ENCODE assay signal across 8 mouse cellular contexts in genomic region chr12:69696746-69697145, GRCm38 (mm10). TPM values are rescaled to one million over a fixed set of nuclear protein-coding genes. Genes with fewer than 3 reads are reported as not detected.
A peak's percentile ranks its signal among the peaks of the same experiment; 100 is the strongest.
DNase-seq lines count a peak whose midpoint lies in the region; ATAC-seq and TF ChIP-seq lines count a peak whose summit lies in the region.

No protein-coding gene starts in this region.

- no peaks in the 10 kb centered on the region for H3K36me3 ChIP-seq in embryonic facial prominence, embryonic 11.5 days (replicated peaks; ENCODE audit: control insufficient read depth, insufficient read depth, low read depth, low read length)
- H3K36me3 ChIP-seq in embryonic facial prominence, embryonic 10.5 days (replicated peaks), result peaks cover 39% of the 10 kb centered on the region
- no peaks in the 10 kb centered on the region for H3K36me3 ChIP-seq in thymus, adult 2 months (ENCODE audit: control insufficient read depth, insufficient read depth, low read length)

- no peak overlapping the region for H3K4me2 ChIP-seq in embryonic facial prominence, embryonic 11.5 days (ENCODE audit: low read depth, low read length)

- no peak for ATAC-seq in embryonic facial prominence, embryonic 11.5 days (replicated peaks; ENCODE audit: insufficient number of reproducible peaks, low FRiP score, low TSS enrichment, low read depth)

- TF ChIP-seq POLR2A in lung, adult 2 months (IDR thresholded peaks at IDR 0.05; ENCODE audit: borderline replicate concordance, extremely low read depth, low read depth, low read length), result no peak
- no peak for TF ChIP-seq POLR2A in thymus, adult 2 months (IDR thresholded peaks at IDR 0.05; ENCODE audit: control insufficient read depth, extremely low read depth, insufficient read depth, low read length, poor library complexity)

- intact Hi-C loops in heart, postnatal 14 days (cut with DNase I), result loop anchor here (5.0 to 10.0 kb wide), 5 partner anchors 84 to 482 kb away; partner anchors contain the start of genes Arf6, Gm9887 and Vcpkmt

- no peaks in the 10 kb centered on the region for H3K4me1 ChIP-seq in embryonic facial prominence, embryonic 11.5 days (ENCODE audit: control insufficient read depth, insufficient read depth, low read length)
- 0 out of 2 replicates have a peak, but pooled peaks cover 3% of the 10 kb centered on the region for H3K4me1 ChIP-seq in embryonic facial prominence, embryonic 10.5 days
- no peaks in the 10 kb centered on the region for H3K4me1 ChIP-seq in lung, adult 2 months (ENCODE audit: control insufficient read depth, insufficient read depth, low read length)
- no peaks in the 10 kb centered on the region for H3K4me1 ChIP-seq in thymus, adult 2 months (replicated peaks; ENCODE audit: control insufficient read depth, insufficient read depth, low read length)

- peak; percentile 69 for DNase-seq in embryonic facial prominence, embryonic 11.5 days (ENCODE audit: low spot score)
- DNase-seq in embryonic facial prominence, embryonic 10.5 days (ENCODE audit: low spot score), result no peak
- peak; percentile 25 for DNase-seq in ovary, postnatal 14 days (ENCODE audit: low spot score)
- no peak for DNase-seq in ovary, postnatal 10 days (ENCODE audit: low spot score)
- DNase-seq in brain, adult 2 months (ENCODE audit: low read depth, low spot score), result peak; percentile 76
- DNase-seq in heart, postnatal 14 days, result peak; percentile 42 to 74
- no peak for DNase-seq in lung, adult 2 months
- peak; percentile 61 for DNase-seq in thymus, adult 2 months

- H3K27me3 ChIP-seq in embryonic facial prominence, embryonic 11.5 days (ENCODE audit: control insufficient read depth, insufficient read depth, low read length), result no peaks in the 10 kb centered on the region
- H3K27me3 ChIP-seq in embryonic facial prominence, embryonic 10.5 days (replicated peaks; ENCODE audit: low read depth, poor library complexity, severe bottlenecking), result no peaks in the 10 kb centered on the region
- H3K27me3 ChIP-seq in thymus, adult 2 months (ENCODE audit: control insufficient read depth, insufficient read depth, low read length), result no peaks in the 10 kb centered on the region

- H3K9me3 ChIP-seq in embryonic facial prominence, embryonic 11.5 days (replicated peaks; ENCODE audit: control insufficient read depth, low read length), result no peaks in the 10 kb centered on the region
- no peaks in the 10 kb centered on the region for H3K9me3 ChIP-seq in embryonic facial prominence, embryonic 10.5 days

- no peak overlapping the region for H3K9ac ChIP-seq in embryonic facial prominence, embryonic 11.5 days (replicated peaks; ENCODE audit: low read length)

- 73% methylated on average over 5 of the region's 5 CpGs for WGBS in embryonic facial prominence, embryonic 11.5 days
- WGBS in embryonic facial prominence, embryonic 10.5 days, result 79% methylated on average over 5 of the region's 5 CpGs
- 70% methylated on average over 5 of the region's 5 CpGs for WGBS in lung, adult 2 months
- 72% methylated on average over 5 of the region's 5 CpGs for WGBS in thymus, adult 2 months

- H3K27ac ChIP-seq in embryonic facial prominence, embryonic 11.5 days (replicated peaks; ENCODE audit: low read depth, low read length), result no peak overlapping the region
- H3K27ac ChIP-seq in embryonic facial prominence, embryonic 10.5 days (replicated peaks), result no peak overlapping the region
- no peak overlapping the region for H3K27ac ChIP-seq in thymus, adult 2 months (ENCODE audit: control insufficient read depth, insufficient read depth, low read length)

- no peak overlapping the region for H3K4me3 ChIP-seq in embryonic facial prominence, embryonic 11.5 days (ENCODE audit: low read depth, low read length)
- no peak overlapping the region for H3K4me3 ChIP-seq in embryonic facial prominence, embryonic 10.5 days
- H3K4me3 ChIP-seq in lung, adult 2 months (replicated peaks; ENCODE audit: extremely low read depth, low read depth, low read length), result no peak overlapping the region
- no peak overlapping the region for H3K4me3 ChIP-seq in thymus, adult 2 months (ENCODE audit: control insufficient read depth, insufficient read depth, low read length)

- TF ChIP-seq CTCF in lung, adult 2 months (IDR thresholded peaks at IDR 0.05; ENCODE audit: insufficient read depth, low read length), result peak; percentile 18; the same call in 1 of the 2 replicates
- TF ChIP-seq CTCF in thymus, adult 2 months (IDR thresholded peaks at IDR 0.05; ENCODE audit: borderline replicate concordance, control insufficient read depth, extremely low read depth, insufficient read depth, low read length, poor library complexity), result no peak

RNA-seq across cellular contexts. Expression of gene Sos2, which starts 15.1 kb away (rescaled TPM):
- 11.3 and 13.1 TPM in 2 replicates for polyA plus RNA-seq in embryonic facial prominence, embryonic 11.5 days (2014; fragmentation: Nextera tagmentation; extraction: Ambion mirVana)
- polyA plus RNA-seq in embryonic facial prominence, embryonic 10.5 days (2016; fragmentation: Nextera tagmentation; extraction: Ambion mirVana), result 8.6 and 9.7 TPM in 2 replicates
- total RNA-seq in heart, postnatal 14 days (2021), result 10 to 100 TPM; 30.4 to 35.3 TPM
- polyA plus RNA-seq in lung, adult 2 months (2012; rRNA removed), result 17.6 and 25.1 TPM in 2 replicates
- 17.8 and 18.0 TPM in 2 replicates for polyA plus RNA-seq in thymus, adult 2 months (2012; rRNA removed)

RNA-seq across cellular contexts. Expression of gene L2hgdh, which starts 27.9 kb away (rescaled TPM):
- 17.3 and 18.6 TPM in 2 replicates for polyA plus RNA-seq in embryonic facial prominence, embryonic 11.5 days (2014; fragmentation: Nextera tagmentation; extraction: Ambion mirVana)
- polyA plus RNA-seq in embryonic facial prominence, embryonic 10.5 days (2016; fragmentation: Nextera tagmentation; extraction: Ambion mirVana), result 20.5 and 20.9 TPM in 2 replicates
- 10 to 100 TPM; 30.0 to 30.2 TPM for total RNA-seq in heart, postnatal 14 days (2021)
- polyA plus RNA-seq in lung, adult 2 months (2012; rRNA removed), result 1.6 and 3.9 TPM in 2 replicates
- 4.0 and 5.0 TPM in 2 replicates for polyA plus RNA-seq in thymus, adult 2 months (2012; rRNA removed)

RNA-seq across cellular contexts. Expression of gene Atp5s, which starts 28.0 kb away (rescaled TPM):
- 23.3 and 24.1 TPM in 2 replicates for polyA plus RNA-seq in embryonic facial prominence, embryonic 11.5 days (2014; fragmentation: Nextera tagmentation; extraction: Ambion mirVana)
- 23.8 and 24.4 TPM in 2 replicates for polyA plus RNA-seq in embryonic facial prominence, embryonic 10.5 days (2016; fragmentation: Nextera tagmentation; extraction: Ambion mirVana)
- total RNA-seq in heart, postnatal 14 days (2021), result 10 to 100 TPM; 19.4 to 21.3 TPM
- 12.4 and 14.2 TPM in 2 replicates for polyA plus RNA-seq in lung, adult 2 months (2012; rRNA removed)
- polyA plus RNA-seq in thymus, adult 2 months (2012; rRNA removed), result 13.3 and 14.4 TPM in 2 replicates

Comparison
In these comparisons a context has a peak if more than half of its experiments do, and no peak if none do; other contexts are left out.
1. DNase-seq: peak in embryonic facial prominence, embryonic 11.5 days (single experiment), ovary, postnatal 14 days (single experiment), brain, adult 2 months (single experiment), heart, postnatal 14 days (2 of 2) and thymus, adult 2 months (single experiment); none in embryonic facial prominence, embryonic 10.5 days (single experiment), ovary, postnatal 10 days (single experiment) and lung, adult 2 months (single experiment).